Mouse (Mus musculus) testis, adult 2 months (tissue): ENCODE results near the gene Sytl2.

ENCODE experiments used
- CTCF ChIP-seq: fragments of 200-500 bp; IDR thresholded peaks from 2 replicates; pipeline ENCODE4 v1.5.1; 2012; ENCODE audit warnings: low read depth, mild to moderate bottlenecking, inconsistent platforms, low read length, moderate library complexity; ENCODE audit not compliant: control insufficient read depth, insufficient read depth, insufficient replicate concordance
- POLR2A ChIP-seq: fragments of 200-500 bp; IDR thresholded peaks from 2 replicates; pipeline ENCODE4 v1.6.1; 2012; ENCODE audit warnings: low read depth, mild to moderate bottlenecking, inconsistent platforms, low read length, moderate library complexity; ENCODE audit not compliant: control insufficient read depth

DNA sequence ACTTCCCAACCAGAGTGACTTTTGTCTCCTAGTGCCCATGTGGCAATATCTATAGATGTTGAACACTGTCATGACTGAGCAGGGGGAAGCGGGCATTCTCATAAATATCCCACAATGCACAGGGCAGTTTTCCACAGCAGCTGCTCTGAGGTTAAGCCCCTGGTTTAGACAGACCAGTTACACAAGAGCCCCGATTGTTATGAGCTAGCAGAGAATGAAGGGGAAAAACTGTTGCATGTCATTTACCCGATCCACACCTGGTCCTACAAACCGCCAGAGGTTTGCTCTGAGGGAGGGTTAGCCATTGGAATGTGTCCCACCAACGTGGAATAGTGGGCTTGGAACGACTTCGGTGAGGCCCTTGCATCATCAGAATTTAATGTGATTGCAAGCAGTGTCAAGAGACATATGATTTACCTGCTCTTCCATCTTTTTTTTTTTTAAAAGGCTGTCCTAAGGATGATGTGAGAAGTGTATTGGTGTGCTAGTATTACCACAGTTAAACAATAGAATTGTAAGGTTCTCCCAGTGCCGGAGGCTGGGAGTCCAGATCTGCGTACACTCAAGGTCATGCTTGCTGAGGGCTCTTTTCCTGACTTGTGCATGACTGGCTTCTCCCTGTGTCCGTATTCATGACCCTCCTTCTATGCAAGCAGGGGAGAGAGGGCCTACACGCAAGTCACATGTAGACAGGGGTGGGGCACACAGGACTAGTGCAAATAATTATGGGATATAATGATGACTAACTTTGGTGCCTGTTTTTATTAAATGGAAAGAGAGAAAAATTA, 20.1 kb upstream of the Sytl2 start:
- no peak for TF ChIP-seq CTCF
- no peak for TF ChIP-seq POLR2A
